Mouse (Mus musculus) cerebellum, adult 11-12 months (tissue): Measurements from ENCODE around the gene Fam71f1.

Experiments used
- DNase-seq: peaks from one replicate; pipeline ENCODE4 v3.0.0; 2022

The Fam71f1 gene

GRCm38 (mm10) chr6:29318879-29319278 lies at the start of gene Fam71f1:
Gene Fam71f1, plus strand, starts transcription at chr6:29319140.
- DNase-seq = no peak

- DNase-seq = no peak
These were observed 48.0 kb upstream of the Fam71f1 start for GRCm38 (mm10) chr6:29270961-29271360.

GRCm38 (mm10) chr6:29272312-29273072 lies 46.4 kb upstream of the Fam71f1 start, which contains the start of gene Hilpda:
Gene Hilpda, plus strand, starts transcription at chr6:29272488.
- peak; percentile 91 for DNase-seq

GRCm38 (mm10) chr6:29276746-29277145 lies 42.2 kb upstream of the Fam71f1 start:
- no peak for DNase-seq

GRCm38 (mm10) chr6:29278513-29279267 lies 40.2 kb upstream of the Fam71f1 start:
- peak; percentile 20 for DNase-seq

GRCm38 (mm10) chr6:29279293-29279692 lies 39.6 kb upstream of the Fam71f1 start, which contains the start of gene Fam71f2:
Gene Fam71f2, plus strand, starts transcription at chr6:29279593.
- no peak for DNase-seq

GRCm38 (mm10) chr6:29280671-29281070 lies 38.3 kb upstream of the Fam71f1 start:
- DNase-seq = no peak

GRCm38 (mm10) chr6:29286870-29287269 lies 32.1 kb upstream of the Fam71f1 start:
- no peak for DNase-seq

GRCm38 (mm10) chr6:29287481-29287880 lies 31.5 kb upstream of the Fam71f1 start:
- no peak for DNase-seq

GRCm38 (mm10) chr6:29287944-29288343 lies 31.0 kb upstream of the Fam71f1 start:
- no peak for DNase-seq

- no peak for DNase-seq
These were observed 30.3 kb upstream of the Fam71f1 start for GRCm38 (mm10) chr6:29288651-29289050.

- DNase-seq = no peak
These were observed 19.8 kb upstream of the Fam71f1 start for GRCm38 (mm10) chr6:29299112-29299511.

GRCm38 (mm10) chr6:29303251-29303650 lies 15.7 kb upstream of the Fam71f1 start:
- no peak for DNase-seq

- no peak for DNase-seq
These were observed 15.2 kb upstream of the Fam71f1 start for GRCm38 (mm10) chr6:29303726-29304125.

- no peak for DNase-seq
These were observed 13.5 kb upstream of the Fam71f1 start for GRCm38 (mm10) chr6:29305462-29305861.

- DNase-seq = no peak
These were observed 9.9 kb upstream of the Fam71f1 start for GRCm38 (mm10) chr6:29308846-29309605.

- DNase-seq = no peak
These were observed 5.2 kb upstream of the Fam71f1 start for GRCm38 (mm10) chr6:29313690-29314202.

GRCm38 (mm10) chr6:29317286-29317685 lies 1.7 kb upstream of the Fam71f1 start:
- no peak for DNase-seq

GRCm38 (mm10) chr6:29317941-29318340 lies 999 bp upstream of the Fam71f1 start:
- no peak for DNase-seq

- no peak for DNase-seq
These were observed 2.6 kb downstream of the Fam71f1 start for GRCm38 (mm10) chr6:29321586-29321985.

- DNase-seq = no peak
These were observed 3.2 kb downstream of the Fam71f1 start for GRCm38 (mm10) chr6:29322147-29322546.

- no peak for DNase-seq
These were observed 3.8 kb downstream of the Fam71f1 start for GRCm38 (mm10) chr6:29322735-29323134.

GRCm38 (mm10) chr6:29326961-29327360 lies 8.0 kb downstream of the Fam71f1 start:
- DNase-seq = no peak
